Mouse (Mus musculus) midbrain, embryonic 14.5 days (tissue): ENCODE measurements around the gene Mmp19. TPM values are rescaled to one million over a fixed set of nuclear protein-coding genes. Genes with fewer than 3 reads are reported as not detected.

ENCODE experiments used
- ATAC-seq: fragments of 200-750 bp; cut with Nextera tagmentation; 2 replicates; pipeline ENCODE4 v1.8.0; 2017; ENCODE audit warnings: moderate number of reproducible peaks, moderate library complexity; ENCODE audit not compliant: low FRiP score, low TSS enrichment
- DNase-seq: peaks from one replicate; pipeline ENCODE4 v3.0.0-alpha.2; 2015
- H3K27ac ChIP-seq: fragments of 300-500 bp; sonication (generic); replicated peaks from 2 replicates; pipeline ENCODE4 v1.5.1; 2014; ENCODE audit warnings: mild to moderate bottlenecking, low read depth, low read length, moderate library complexity
- H3K27me3 ChIP-seq: fragments of 300-500 bp; sonication (generic); 2 replicates; pipeline ENCODE4 v1.6.1; 2014; ENCODE audit warnings: low read length, control low read depth, mixed read lengths; ENCODE audit not compliant: control insufficient read depth, insufficient read depth
- H3K36me3 ChIP-seq: fragments of 300-500 bp; sonication (generic); 2 replicates; pipeline ENCODE4 v1.6.1; 2014; ENCODE audit warnings: low read length, control low read depth; ENCODE audit not compliant: control insufficient read depth, insufficient read depth
- H3K4me1 ChIP-seq: fragments of 300-500 bp; sonication (generic); 2 replicates; pipeline ENCODE4 v1.6.1; 2014; ENCODE audit warnings: mild to moderate bottlenecking, antibody characterized with exemption, low read length, control low read depth; ENCODE audit not compliant: control insufficient read depth, insufficient read depth
- H3K4me2 ChIP-seq: fragments of 300-500 bp; sonication (generic); 2 replicates; pipeline ENCODE4 v1.6.1; 2014; ENCODE audit warnings: mild to moderate bottlenecking, low read length, moderate library complexity
- H3K4me3 ChIP-seq: fragments of 300-500 bp; sonication (generic); replicated peaks from 2 replicates; pipeline ENCODE4 v1.5.1; 2014; ENCODE audit warnings: low read depth, low read length
- H3K9ac ChIP-seq: fragments of 300-500 bp; sonication (generic); replicated peaks from 2 replicates; pipeline ENCODE4 v1.6.1; 2014; ENCODE audit warnings: mild to moderate bottlenecking, low read length, moderate library complexity
- H3K9me3 ChIP-seq: fragments of 300-500 bp; sonication (generic); 2 replicates; pipeline ENCODE4 v1.6.1; 2016; ENCODE audit warnings: low read length, control low read depth, mixed read lengths; ENCODE audit not compliant: control insufficient read depth
- WGBS: fragments of 180-500 bp; shearing (Covaris S2); extraction: QIAGEN DNeasy Blood & Tissue Kit; methylation state at CpG from one replicate; pipeline ENCODE4 v1.1.7; 2014; 5-methylcytosine and 5-hydroxymethylcytosine counted together
- polyA plus RNA-seq: library from polyadenylated mRNA; unstranded; fragments of >200 nt; fragmentation: Nextera tagmentation; extraction: Ambion mirVana; gene quantifications from 2 replicates; pipeline ENCODE4 v1.2.1, GENCODE M21; 2014

Mmp19 gene
- polyA plus RNA-seq, 1 experiment from 2014 or later = 0.41 TPM

- ATAC-seq = peak; percentile 50
- H3K27ac ChIP-seq = peak within 1 kb of the TSS; percentile 92
- WGBS = under 1% methylated on average over 36 of the region's 36 CpGs
- H3K4me3 ChIP-seq = peak within 1 kb of the TSS; percentile 52
- H3K27me3 ChIP-seq = peaks cover 26% of the 10 kb centered on the region
- H3K4me1 ChIP-seq = peaks cover 43% of the 10 kb centered on the region
- peak within 1 kb of the TSS; percentile 94 for H3K4me2 ChIP-seq
- 0 out of 2 replicates have a peak, but pooled peaks cover 4% of the 10 kb centered on the region for H3K36me3 ChIP-seq
- peak within 1 kb of the TSS; percentile 81 for H3K9ac ChIP-seq
- H3K9me3 ChIP-seq = no peaks in the 10 kb centered on the region
- DNase-seq = peak; percentile 54
These were observed 43.0 kb upstream of the Mmp19 start, which contains the start of gene Pym1 for GRCm38 (mm10) chr10:128747646-128748251. Gene Pym1 (plus strand): TSS chr10:128747889.

- Histone ChIP-seq H3K9ac (peak overlapping the region; percentile 81), H3K4me1 (peaks cover 37% of the 10 kb centered on the region), H3K36me3 (0 out of 2 replicates have a peak, but pooled peaks cover 7% of the 10 kb centered on the region), H3K4me2 (peak overlapping the region; percentile 94), H3K27me3 (peaks cover 20% of the 10 kb centered on the region; the same call in 1 of the 2 replicates), H3K4me3 (peak overlapping the region; percentile 52), H3K9me3 (no peaks in the 10 kb centered on the region), H3K27ac (peak overlapping the region; percentile 92)
- DNase-seq (peak; percentile 96), ATAC-seq (peak; percentile 94)
- under 1% methylated on average over 37 of the region's 37 CpGs for WGBS
These were observed 42.4 kb upstream of the Mmp19 start for GRCm38 (mm10) chr10:128748252-128748864.

- DNase-seq = peak; percentile 11
These were observed 17.8 kb upstream of the Mmp19 start for GRCm38 (mm10) chr10:128772895-128773294.

GRCm38 (mm10) chr10:128773685-128774084 is 17.0 kb upstream of the Mmp19 start:
- ATAC-seq (no peak), DNase-seq (peak; percentile 42)
- Histone ChIP-seq H3K4me2 (no peak overlapping the region), H3K36me3 (no peaks in the 10 kb centered on the region), H3K4me1 (no peaks in the 10 kb centered on the region), H3K9ac (no peak overlapping the region), H3K27ac (no peak overlapping the region), H3K27me3 (no peaks in the 10 kb centered on the region), H3K9me3 (no peaks in the 10 kb centered on the region), H3K4me3 (no peak overlapping the region)
- WGBS = 39% methylated on average over 5 of the region's 5 CpGs

More at GRCm38 (mm10) chr10:128772895-128773294, 17.8 kb upstream of the Mmp19 start:
- H3K4me3 ChIP-seq = no peak overlapping the region
- 85% methylated on average over 2 of the region's 2 CpGs for WGBS
- no peak overlapping the region for H3K27ac ChIP-seq
- no peak overlapping the region for H3K4me2 ChIP-seq
- H3K4me1 ChIP-seq = no peaks in the 10 kb centered on the region
- H3K9me3 ChIP-seq = no peaks in the 10 kb centered on the region
- H3K36me3 ChIP-seq = peaks cover under 1% of the 10 kb centered on the region; the same call in 1 of the 2 replicates
- H3K27me3 ChIP-seq = no peaks in the 10 kb centered on the region
- H3K9ac ChIP-seq = no peak overlapping the region
- no peak for ATAC-seq

GRCm38 (mm10) chr10:128778441-128778840 is 12.3 kb upstream of the Mmp19 start:
- H3K27ac ChIP-seq = no peak overlapping the region
- no peak for ATAC-seq

DNA sequence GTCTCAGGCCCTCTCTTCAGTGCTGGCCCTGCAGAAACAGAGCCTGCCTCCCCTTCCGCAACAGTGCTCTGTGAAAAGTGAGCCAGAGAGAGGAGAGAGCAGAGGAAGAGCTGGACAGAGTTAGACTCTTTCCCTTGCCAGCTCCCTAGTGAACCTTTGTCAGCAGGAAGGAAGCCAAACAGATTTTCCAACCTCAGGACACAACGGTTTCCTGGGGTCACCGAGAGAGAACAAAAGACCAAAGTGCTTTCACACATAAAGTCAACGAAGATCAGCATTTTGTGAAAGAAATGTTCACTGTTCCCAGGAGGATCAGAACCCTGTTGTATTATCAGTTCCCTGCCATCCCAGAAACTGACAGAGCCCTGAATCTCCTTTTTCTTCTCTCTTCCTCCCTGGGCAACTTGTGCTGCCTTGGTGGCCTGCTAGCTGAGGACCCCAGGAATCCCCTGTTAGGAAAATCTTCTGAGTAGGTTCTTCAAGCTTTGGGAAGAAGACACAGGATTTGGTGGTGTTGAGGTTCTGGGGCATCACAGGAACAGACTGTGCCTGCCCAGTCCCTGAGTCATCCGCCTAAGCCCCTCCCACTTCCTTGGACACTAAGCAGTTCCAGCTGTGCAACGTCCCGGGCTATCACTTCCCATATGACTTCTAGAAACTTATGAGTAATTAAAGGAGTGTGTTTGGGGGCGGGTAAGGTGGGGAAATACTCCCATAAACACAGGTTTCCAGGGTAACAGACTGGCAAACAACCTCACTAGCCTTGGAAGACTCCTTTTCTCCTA is 11.5 kb upstream of the Mmp19 start:
- no peak for ATAC-seq
- 33% methylated on average over 8 of the region's 8 CpGs for WGBS

More at GRCm38 (mm10) chr10:128778441-128778840, 12.3 kb upstream of the Mmp19 start:
- Histone ChIP-seq H3K4me1 (no peaks in the 10 kb centered on the region), H3K4me2 (no peak overlapping the region), H3K9me3 (no peaks in the 10 kb centered on the region), H3K4me3 (no peak overlapping the region), H3K9ac (no peak overlapping the region), H3K36me3 (no peaks in the 10 kb centered on the region), H3K27me3 (no peaks in the 10 kb centered on the region)
- DNase-seq = no peak
- 87% methylated on average over 2 of the region's 2 CpGs for WGBS

DNA sequence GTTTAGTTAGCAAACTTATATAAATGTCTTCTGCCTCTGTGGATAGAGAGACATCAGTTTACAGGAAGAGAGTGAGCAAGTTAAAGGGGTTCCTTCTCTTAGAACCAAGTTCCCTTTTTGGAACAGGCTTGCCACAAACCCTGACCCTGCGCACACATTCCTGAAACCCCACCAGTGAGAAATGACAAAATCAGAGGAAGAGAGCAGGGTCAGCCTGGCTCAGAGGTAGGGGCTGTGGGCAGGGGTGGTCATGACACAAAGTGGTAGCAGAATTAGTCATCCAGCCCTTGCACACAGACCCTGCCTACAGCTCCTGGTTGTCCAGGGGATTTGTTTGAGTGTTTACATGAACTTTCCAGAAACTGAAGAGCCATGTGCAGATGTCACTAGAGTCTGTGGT is 10.5 kb upstream of the Mmp19 start:
- Histone ChIP-seq H3K4me1 (no peaks in the 10 kb centered on the region), H3K9me3 (0 out of 2 replicates have a peak, but pooled peaks cover 4% of the 10 kb centered on the region), H3K27me3 (no peaks in the 10 kb centered on the region), H3K36me3 (no peaks in the 10 kb centered on the region), H3K27ac (no peak overlapping the region), H3K4me3 (no peak overlapping the region), H3K9ac (no peak overlapping the region), H3K4me2 (no peak overlapping the region)
- ATAC-seq = no peak
- DNase-seq = no peak
- WGBS = 95% methylated on average over 1 of the region's 1 CpGs

More for the DNA sequence above, 11.5 kb upstream of the Mmp19 start:
- Histone ChIP-seq H3K9ac (no peak overlapping the region), H3K4me1 (no peaks in the 10 kb centered on the region), H3K36me3 (no peaks in the 10 kb centered on the region), H3K4me2 (no peak overlapping the region), H3K27me3 (no peaks in the 10 kb centered on the region), H3K9me3 (0 out of 2 replicates have a peak, but pooled peaks cover 3% of the 10 kb centered on the region), H3K27ac (no peak overlapping the region), H3K4me3 (no peak overlapping the region)
- DNase-seq = no peak

DNA sequence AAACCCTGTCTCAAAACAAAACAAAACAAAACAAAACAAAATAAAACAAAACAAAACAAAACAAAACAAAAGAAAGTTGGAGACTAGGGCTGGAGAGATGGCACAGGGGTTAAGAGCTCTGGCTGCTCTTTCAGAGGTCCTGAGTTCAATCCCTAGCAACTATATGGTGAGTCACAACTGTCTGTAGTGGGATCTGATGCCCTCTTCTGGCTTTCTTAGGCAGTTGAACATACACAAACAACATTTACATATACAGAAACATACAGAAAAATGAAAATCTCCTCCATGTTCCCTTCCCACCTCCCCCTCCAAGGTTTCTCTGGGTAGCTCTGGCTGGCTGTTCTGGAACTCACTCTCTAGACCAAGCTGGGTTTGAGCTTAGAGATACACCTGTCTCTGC is 1.3 kb downstream of the Mmp19 start:
- H3K27ac ChIP-seq = no peak overlapping the region
- no peak overlapping the region for H3K4me2 ChIP-seq
- ATAC-seq = no peak
- no peak overlapping the region for H3K9ac ChIP-seq
- no peak overlapping the region for H3K4me3 ChIP-seq
- H3K36me3 ChIP-seq = no peaks in the 10 kb centered on the region
- H3K27me3 ChIP-seq = no peaks in the 10 kb centered on the region
- H3K4me1 ChIP-seq = no peaks in the 10 kb centered on the region
- H3K9me3 ChIP-seq = no peaks in the 10 kb centered on the region
- no peak for DNase-seq
